Mouse (Mus musculus): ENCODE data around the gene Mip.
A peak's percentile ranks its signal among the peaks of the same experiment; 100 is the strongest.
"Not testable (repeated sequence)": the region's sequence is repeated elsewhere in the genome, so short reads cannot be mapped to it uniquely, and the experiment has no call there.

Gene Mip

GRCm38 (mm10) chr10:128225538-128225937, at the start of gene Mip:
Gene Mip, plus strand, starts transcription at chr10:128225838.
- no peak for DNase-seq

GRCm38 (mm10) chr10:128175996-128176755, 49.5 kb upstream of the Mip start:
- peak; percentile 80 to 82 for DNase-seq

GRCm38 (mm10) chr10:128177316-128177715, 48.3 kb upstream of the Mip start:
- DNase-seq, result no peak

GRCm38 (mm10) chr10:128179989-128180388, 45.6 kb upstream of the Mip start, which contains the start of gene Rbms2:
Gene Rbms2, minus strand, starts transcription at chr10:128180297.
- peak; percentile 58 to 60 for DNase-seq

GRCm38 (mm10) chr10:128184296-128184695, 41.3 kb upstream of the Mip start:
- DNase-seq, result peak in 1 of 2 experiments; percentile 17

- peak; percentile 28 to 31 for DNase-seq
Observed at GRCm38 (mm10) chr10:128185277-128185940, 40.2 kb upstream of the Mip start.

GRCm38 (mm10) chr10:128185959-128186358, 39.7 kb upstream of the Mip start:
- DNase-seq, result peak; percentile 84 to 92

GRCm38 (mm10) chr10:128187181-128187605, 38.4 kb upstream of the Mip start:
- DNase-seq, result no peak

- peak; percentile 81 to 90 for DNase-seq
Observed at GRCm38 (mm10) chr10:128188242-128188877, 37.3 kb upstream of the Mip start.

- no peak for DNase-seq
Observed at GRCm38 (mm10) chr10:128191472-128191871, 34.2 kb upstream of the Mip start.

GRCm38 (mm10) chr10:128192030-128192766, 33.4 kb upstream of the Mip start:
- not testable (repeated sequence) for DNase-seq

GRCm38 (mm10) chr10:128193113-128193512, 32.5 kb upstream of the Mip start:
- DNase-seq, result no peak

GRCm38 (mm10) chr10:128194024-128194550, 31.6 kb upstream of the Mip start, which contains the start of gene Gls2:
Gene Gls2, plus strand, starts transcription at chr10:128194457.
- peak; percentile 98 for DNase-seq

GRCm38 (mm10) chr10:128194551-128195461, 30.8 kb upstream of the Mip start:
- DNase-seq, result peak in 1 of 2 experiments; percentile 38

- DNase-seq, result no peak
Observed at GRCm38 (mm10) chr10:128201856-128202255, 23.8 kb upstream of the Mip start.

- no peak for DNase-seq
Observed at GRCm38 (mm10) chr10:128204941-128205340, 20.7 kb upstream of the Mip start.

- no peak for DNase-seq
Observed at GRCm38 (mm10) chr10:128208326-128208725, 17.3 kb upstream of the Mip start.

- DNase-seq, result no peak
Observed at GRCm38 (mm10) chr10:128209311-128210009, 16.2 kb upstream of the Mip start.

GRCm38 (mm10) chr10:128210131-128210530, 15.5 kb upstream of the Mip start:
- no peak for DNase-seq

- DNase-seq, result peak in 1 of 2 experiments; percentile 34
Observed at GRCm38 (mm10) chr10:128210954-128211353, 14.7 kb upstream of the Mip start.
